Mouse (Mus musculus) bone marrow macrophage, adult 2 months (primary cell): ENCODE results near the gene Dyx1c1.

Source experiments
- CTCF ChIP-seq: IDR thresholded peaks from 2 replicates; pipeline ENCODE4 v1.5.1; 2012; ENCODE audit warnings: low read depth, mild to moderate bottlenecking, low read length, moderate library complexity
- POLR2A ChIP-seq: IDR thresholded peaks from 2 replicates; pipeline ENCODE4 v1.6.1; 2012; ENCODE audit warnings: mild to moderate bottlenecking, low read depth, low read length, borderline replicate concordance

DNA sequence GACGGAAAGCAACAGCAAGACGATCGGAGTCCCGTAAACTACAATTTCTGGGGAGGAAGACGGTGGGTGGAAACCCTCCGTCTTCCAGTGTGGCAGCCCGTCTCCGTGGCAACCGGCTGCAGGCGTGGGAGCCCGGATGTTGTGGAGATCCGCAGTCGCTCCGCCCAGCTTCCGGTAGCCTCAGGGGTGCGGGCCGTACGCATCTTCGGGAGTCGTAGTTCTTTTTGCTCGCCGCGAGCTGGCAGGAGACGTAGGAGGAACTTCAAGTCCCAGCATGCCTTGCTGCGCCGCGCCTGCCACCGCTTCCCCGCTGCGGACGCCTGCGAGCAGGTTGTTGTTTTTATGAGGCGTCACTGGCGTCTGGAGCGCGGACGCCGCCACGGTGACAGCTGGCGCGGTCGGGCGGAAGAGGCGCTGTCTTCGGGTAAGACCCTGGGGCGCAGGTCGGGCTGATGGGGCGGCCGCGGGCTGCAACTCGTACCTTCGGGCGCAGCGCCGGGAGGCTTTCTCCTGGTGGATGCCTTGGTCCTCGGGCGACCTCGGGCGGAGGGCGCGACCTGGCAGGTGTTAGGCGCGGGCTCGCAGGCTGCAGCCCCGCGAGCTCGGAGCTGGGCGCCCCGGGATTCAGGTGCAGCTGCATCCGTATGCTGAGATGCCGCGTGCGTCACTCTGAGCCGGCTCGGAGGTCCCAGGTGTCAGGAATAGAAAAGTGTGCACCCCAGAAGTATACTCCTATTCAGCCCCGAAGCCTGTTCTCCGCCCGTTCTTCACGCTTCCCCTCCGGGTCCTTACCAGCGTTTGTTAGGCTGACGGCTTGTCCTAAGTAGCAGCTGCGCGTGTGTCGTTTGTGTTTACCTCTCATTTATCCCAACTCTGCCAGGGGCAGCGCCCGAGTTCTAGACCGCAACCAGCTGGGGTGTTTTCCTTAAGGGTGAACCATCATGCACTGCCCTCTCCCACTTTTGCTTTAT, 26.9 kb downstream of the Dyx1c1 start, which contains the start of the genes Ccpg1os and Ccpg1:
- TF ChIP-seq POLR2A, result no peak
- no peak for TF ChIP-seq CTCF
